Mouse (Mus musculus) liver, embryonic 16.5 days (tissue): Measurements from ENCODE around the gene Olfr745. TPM values are rescaled to one million over a fixed set of nuclear protein-coding genes. Genes with fewer than 3 reads are reported as not detected.

Source experiments
- ATAC-seq: fragments of 200-750 bp; cut with Nextera tagmentation; 2 replicates; pipeline ENCODE4 v1.8.0; 2017; ENCODE audit warnings: low read depth, mild to moderate bottlenecking, moderate number of reproducible peaks, moderate library complexity
- H3K27ac ChIP-seq: fragments of 300-500 bp; sonication (generic); 2 replicates; pipeline ENCODE4 v1.5.1; 2014; ENCODE audit warnings: mild to moderate bottlenecking, low read length
- H3K27me3 ChIP-seq: fragments of 300-500 bp; sonication (generic); 2 replicates; pipeline ENCODE4 v1.6.1; 2014; ENCODE audit warnings: low read depth, low read length, mixed read lengths; ENCODE audit not compliant: control insufficient read depth, insufficient read depth
- H3K36me3 ChIP-seq: fragments of 300-500 bp; sonication (generic); 2 replicates; pipeline ENCODE4 v1.6.1; 2014; ENCODE audit warnings: mild to moderate bottlenecking; ENCODE audit not compliant: control insufficient read depth, insufficient read depth
- H3K4me1 ChIP-seq: fragments of 300-500 bp; sonication (generic); 2 replicates; pipeline ENCODE4 v1.6.1; 2014; ENCODE audit warnings: low read depth, low read length, mixed read lengths; ENCODE audit not compliant: control insufficient read depth
- H3K4me2 ChIP-seq: fragments of 300-500 bp; sonication (generic); 2 replicates; pipeline ENCODE4 v1.6.1; 2014; ENCODE audit warnings: low read depth, low read length, mixed read lengths
- H3K4me3 ChIP-seq: fragments of 300-500 bp; sonication (generic); 2 replicates; pipeline ENCODE4 v1.5.1; 2014; ENCODE audit warnings: low read depth, mild to moderate bottlenecking, low read length
- H3K9ac ChIP-seq: fragments of 300-500 bp; sonication (generic); 2 replicates; pipeline ENCODE4 v1.6.1; 2014; ENCODE audit warnings: low read depth, low read length
- H3K9me3 ChIP-seq: fragments of 300-500 bp; sonication (generic); replicated peaks from 2 replicates; pipeline ENCODE4 v1.6.1; 2016; ENCODE audit warnings: low read length; ENCODE audit not compliant: control insufficient read depth
- WGBS: fragments of 180-500 bp; shearing (Covaris S2); extraction: QIAGEN DNeasy Blood & Tissue Kit; methylation state at CpG from one replicate; pipeline ENCODE4 v1.1.7; 2014; ENCODE audit not compliant: insufficient replicate concordance; 5-methylcytosine and 5-hydroxymethylcytosine counted together
- polyA plus RNA-seq: library from polyadenylated mRNA; unstranded; fragments of >200 nt; fragmentation: Nextera tagmentation; extraction: Ambion mirVana; gene quantifications from 2 replicates; pipeline ENCODE4 v1.2.1, GENCODE M21; 2015

Olfr745 gene
- not detected in 2 replicates for polyA plus RNA-seq

DNA sequence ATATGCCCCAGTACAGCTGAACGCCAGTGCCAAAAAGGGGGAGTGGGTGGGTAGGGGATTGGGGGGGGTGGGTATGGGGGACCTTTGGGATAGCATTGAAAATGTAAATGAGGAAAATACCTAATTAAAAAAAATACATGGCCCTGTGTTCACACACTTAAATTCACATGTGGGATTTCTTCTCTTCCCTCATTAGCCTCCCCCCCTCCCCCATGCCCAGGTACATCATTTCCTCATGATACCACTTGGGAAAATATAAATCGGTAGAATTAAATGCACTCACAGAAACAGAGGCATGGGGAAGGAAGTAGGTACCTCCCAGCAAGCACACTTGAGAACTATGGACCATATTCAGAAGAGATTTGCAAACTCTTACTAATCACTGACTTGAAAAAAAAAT, at the start of gene Olfr745:
TSS of gene Olfr745 (plus strand) at position 301 of the 400 bp plus-strand sequence.
- Histone ChIP-seq H3K36me3 (no peaks in the 10 kb centered on the region), H3K9me3 (no peaks in the 10 kb centered on the region), H3K9ac (no peak within 1 kb of the TSS), H3K4me3 (no peak within 1 kb of the TSS), H3K4me1 (no peaks in the 10 kb centered on the region), H3K27ac (no peak within 1 kb of the TSS), H3K4me2 (no peak within 1 kb of the TSS), H3K27me3 (no peaks in the 10 kb centered on the region)
- ATAC-seq = no peak
- WGBS = 56% methylated on average over 2 of the region's 2 CpGs

GRCm38 (mm10) chr14:50614579-50614978, 24.6 kb upstream of the Olfr745 start, which contains the start of gene Olfr744:
Gene Olfr744 (plus strand): TSS chr14:50614879.
- 62% methylated on average over 2 of the region's 2 CpGs for WGBS
- Histone ChIP-seq H3K9me3 (no peaks in the 10 kb centered on the region), H3K9ac (no peak within 1 kb of the TSS), H3K27me3 (no peaks in the 10 kb centered on the region), H3K4me2 (no peak within 1 kb of the TSS), H3K27ac (no peak within 1 kb of the TSS), H3K36me3 (no peaks in the 10 kb centered on the region), H3K4me1 (no peaks in the 10 kb centered on the region), H3K4me3 (no peak within 1 kb of the TSS)
- no peak for ATAC-seq

- Histone ChIP-seq H3K9ac (no peak within 1 kb of the TSS), H3K27me3 (no peaks in the 10 kb centered on the region), H3K27ac (no peak within 1 kb of the TSS), H3K4me3 (no peak within 1 kb of the TSS), H3K9me3 (no peaks in the 10 kb centered on the region), H3K36me3 (no peaks in the 10 kb centered on the region), H3K4me2 (no peak within 1 kb of the TSS), H3K4me1 (no peaks in the 10 kb centered on the region)
- ATAC-seq = no peak
Measured at GRCm38 (mm10) chr14:50646783-50647182, 7.6 kb downstream of the Olfr745 start, which contains the start of gene Olfr746. Gene Olfr746 (plus strand): TSS chr14:50647083.

- Histone ChIP-seq H3K9ac (no peak within 1 kb of the TSS), H3K9me3 (no peaks in the 10 kb centered on the region), H3K4me3 (no peak within 1 kb of the TSS), H3K36me3 (no peaks in the 10 kb centered on the region), H3K4me2 (no peak within 1 kb of the TSS), H3K27ac (no peak within 1 kb of the TSS), H3K4me1 (no peaks in the 10 kb centered on the region), H3K27me3 (no peaks in the 10 kb centered on the region)
- 70% methylated on average over 3 of the region's 3 CpGs for WGBS
- no peak for ATAC-seq
Measured at GRCm38 (mm10) chr14:50693106-50693505, 53.9 kb downstream of the Olfr745 start, which contains the start of gene Olfr747. Gene Olfr747 (minus strand): TSS chr14:50693206.

Other genes with a start within 250 kb of the Olfr745 start
- not detected in 2 replicates for gene Olfr738, start 231.8 kb upstream of the Olfr745 start, polyA plus RNA-seq
- gene Olfr739, start 220.8 kb upstream of the Olfr745 start, polyA plus RNA-seq = not detected in 2 replicates
- gene Olfr740, start 193.8 kb upstream of the Olfr745 start, polyA plus RNA-seq = not detected in 2 replicates
- gene Olfr741, start 166.7 kb upstream of the Olfr745 start, polyA plus RNA-seq = not detected in 2 replicates
- not detected in 2 replicates for gene Olfr742, start 135.8 kb upstream of the Olfr745 start, polyA plus RNA-seq
- not detected in 2 replicates for gene Olfr743, start 117.5 kb upstream of the Olfr745 start, polyA plus RNA-seq
- gene Olfr744, start 24.5 kb upstream of the Olfr745 start, polyA plus RNA-seq = not detected in 2 replicates
- gene Olfr746, start 7.7 kb downstream of the Olfr745 start, polyA plus RNA-seq = not detected in 2 replicates
- gene Olfr747, start 53.8 kb downstream of the Olfr745 start, polyA plus RNA-seq = not detected in 2 replicates
- not detected in 2 replicates for gene Olfr748, start 68.0 kb downstream of the Olfr745 start, polyA plus RNA-seq
- gene Olfr749, start 105.7 kb downstream of the Olfr745 start, polyA plus RNA-seq = not detected in 2 replicates
- gene Ttc5, start 146.1 kb downstream of the Olfr745 start, polyA plus RNA-seq = 14.6 TPM in 2 replicates
- gene Ccnb1ip1, start 168.3 kb downstream of the Olfr745 start, polyA plus RNA-seq = not detected in 2 replicates
- 28.9 and 31.0 TPM in 2 replicates for gene Parp2, start 168.5 kb downstream of the Olfr745 start, polyA plus RNA-seq
- 3.2 and 3.7 TPM in 2 replicates for gene Tep1, start 231.2 kb downstream of the Olfr745 start, polyA plus RNA-seq